ENCODE assay signal across 21 mouse cellular contexts in the genomic region with DNA sequence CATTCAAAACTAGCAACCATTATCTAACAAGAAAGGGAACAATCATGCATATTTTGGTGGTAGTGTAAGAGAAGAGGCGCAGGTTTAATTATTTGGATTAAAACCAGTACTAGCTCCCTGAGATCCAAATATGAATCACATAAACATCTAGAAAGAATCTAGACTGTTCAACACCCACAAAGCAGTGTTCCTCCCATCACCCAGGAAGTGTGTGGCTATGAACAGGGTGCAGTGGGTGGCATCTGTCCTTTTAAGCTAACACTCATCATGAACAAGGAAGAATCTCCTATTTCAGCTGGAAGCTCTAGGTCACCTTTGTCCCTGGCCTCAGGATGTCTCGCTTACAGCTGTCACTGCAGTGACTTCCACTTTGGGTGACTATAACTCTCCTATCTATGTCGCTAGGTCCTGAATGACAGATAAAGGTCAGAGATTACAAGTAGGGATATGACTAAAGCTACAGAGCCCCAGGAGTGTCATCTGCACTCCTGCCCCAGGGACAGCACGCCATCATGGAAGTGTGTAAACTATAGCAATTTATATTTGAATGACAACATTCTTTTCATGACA. TPM values are rescaled to one million over a fixed set of nuclear protein-coding genes. Genes with fewer than 3 reads are reported as not detected.
"Had no signal": no experiment of that assay in that cellular context is flagged by ENCODE, and none has a peak within 500 bp of the region (broad histone marks: within the 10 kb centered on the region; RNA-seq: fewer than 3 reads in every experiment).

No protein-coding gene starts in this region.

- ATAC-seq: midbrain, embryonic 13.5 days; midbrain, embryonic 16.5 days had no signal

- H3K4me2 ChIP-seq: liver, embryonic 13.5 days; midbrain, embryonic 13.5 days; neural tube, embryonic 13.5 days had no signal

- H3K4me3 ChIP-seq: left cerebral cortex, adult 2 months; liver, embryonic 13.5 days; midbrain, embryonic 13.5 days; myocyte; neural tube, embryonic 13.5 days had no signal

- H3K27me3 ChIP-seq: liver, embryonic 13.5 days; midbrain, embryonic 13.5 days; neural tube, embryonic 13.5 days had no signal

- H3K9ac ChIP-seq: liver, embryonic 13.5 days; midbrain, embryonic 13.5 days; neural tube, embryonic 13.5 days had no signal

- H3K36me3 ChIP-seq: liver, embryonic 13.5 days had no signal

- DNase-seq: kidney, adult 9 months; kidney, postnatal 14 days; kidney, postnatal 4 days; layer of hippocampus, adult 9-11 months; layer of hippocampus, postnatal 36 days; liver, embryonic 13.5 days; lung, adult 2 months; lung, postnatal 14 days; lung, postnatal 4 days; retina, postnatal 1 day; right cerebral cortex, postnatal 4 days; thymus, adult 2 months; thymus, postnatal 14 days; thymus, postnatal 4 days had no signal

- H3K27ac ChIP-seq: left cerebral cortex, adult 2 months; liver, embryonic 13.5 days; midbrain, embryonic 13.5 days; neural tube, embryonic 13.5 days; stomach, postnatal 0 days had no signal

- H3K9me3 ChIP-seq: liver, embryonic 13.5 days; midbrain, embryonic 13.5 days; neural tube, embryonic 13.5 days had no signal

RNA-seq across cellular contexts. Expression of a gene that starts 10.9 kb away (rescaled TPM):
- total RNA-seq: megakaryocyte-erythroid progenitor cell, adult 5-6 weeks had no signal
